Mouse (Mus musculus) MEL (cell line): ENCODE data around the gene Relb. TPM values are rescaled to one million over a fixed set of nuclear protein-coding genes. Genes with fewer than 3 reads are reported as not detected.
"Not testable (repeated sequence)": the region's sequence is repeated elsewhere in the genome, so short reads cannot be mapped to it uniquely, and the experiment has no call there.

Experiments
- DNase-seq: peaks from one replicate; pipeline ENCODE4 v3.0.0; 2011; ENCODE audit warnings: low read depth, low spot score
- H3K27ac ChIP-seq: 2 replicates; pipeline ENCODE4 v1.5.1; 2012; ENCODE audit warnings: low read depth, mild to moderate bottlenecking, control low read depth, low read length, moderate library complexity; ENCODE audit not compliant: control insufficient read depth
- H3K27me3 ChIP-seq, 2 experiments: fragments of 150-350 bp in 1 of 2; sonication (generic) in 1 of 2; 2 replicates each; pipeline ENCODE4 v1.6.1; 2012; ENCODE audit warnings: low read length in 2 of 2, mild to moderate bottlenecking in 2 of 2, improper control_type of control experiment in 1 of 2, moderate library complexity in 1 of 2; ENCODE audit not compliant: insufficient read depth in 2 of 2, control insufficient read depth in 1 of 2
- H3K36me3 ChIP-seq, 2 experiments: 2 replicates each; pipeline ENCODE4 v1.6.1; 2012 to 2014; ENCODE audit warnings: low read length in 2 of 2, improper control_type of control experiment in 1 of 2, inconsistent platforms in 1 of 2, mild to moderate bottlenecking in 1 of 2; ENCODE audit not compliant: insufficient read depth in 2 of 2, control insufficient read depth in 1 of 2
- H3K4me1 ChIP-seq, 2 experiments: fragments of 150-350 bp in 1 of 2; sonication (generic) in 1 of 2; 2 replicates each; pipeline ENCODE4 v1.6.1; 2012; ENCODE audit warnings: low read length in 2 of 2, improper control_type of control experiment in 1 of 2, mild to moderate bottlenecking in 1 of 2; ENCODE audit not compliant: insufficient read depth in 2 of 2, control insufficient read depth in 1 of 2
- H3K4me3 ChIP-seq, 2 experiments: fragments of 150-350 bp in 1 of 2; sonication (generic) in 1 of 2; 2 replicates each; pipeline ENCODE4 v1.5.1; 2012; ENCODE audit warnings: low read depth in 2 of 2, low read length in 2 of 2, mild to moderate bottlenecking in 2 of 2, moderate library complexity in 2 of 2, control low read depth in 1 of 2, improper control_type of control experiment in 1 of 2; ENCODE audit not compliant: control insufficient read depth in 1 of 2, insufficient read depth in 1 of 2
- H3K79me2 ChIP-seq: 2 replicates; pipeline ENCODE4 v1.6.1; 2012; ENCODE audit warnings: mild to moderate bottlenecking, low read length, moderate library complexity; ENCODE audit not compliant: control insufficient read depth, poor library complexity, insufficient read depth
- H3K9ac ChIP-seq: 2 replicates; pipeline ENCODE4 v1.6.1; 2012; ENCODE audit warnings: low read depth, mild to moderate bottlenecking, control low read depth, low read length, moderate library complexity; ENCODE audit not compliant: control insufficient read depth, poor library complexity, severe bottlenecking
- H3K9me3 ChIP-seq: fragments of 150-350 bp; sonication (generic); replicated peaks from 2 replicates; pipeline ENCODE4 v1.6.1; 2012; ENCODE audit warnings: mild to moderate bottlenecking, low read length, improper control_type of control experiment, moderate library complexity; ENCODE audit not compliant: insufficient read depth
- BHLHE40 ChIP-seq: IDR thresholded peaks from 2 replicates; pipeline ENCODE4 v1.6.1; 2012; ENCODE audit warnings: low read depth, mild to moderate bottlenecking, inconsistent platforms, low read length, improper control_type of control experiment, borderline replicate concordance
- CHD1 ChIP-seq: IDR thresholded peaks from 2 replicates; pipeline ENCODE4 v1.6.1; 2012; ENCODE audit warnings: low read depth, mild to moderate bottlenecking, inconsistent platforms, low read length, improper control_type of control experiment
- CHD2 ChIP-seq: IDR thresholded peaks from 2 replicates; pipeline ENCODE4 v1.6.1; 2011; ENCODE audit warnings: low read length, improper control_type of control experiment
- CTCF ChIP-seq, 3 experiments: IDR thresholded peaks in 2 of 3; conservative IDR thresholded peaks in 1 of 3; 2 replicates each; pipeline ENCODE4 v1.5.1; 2011 to 2012; ENCODE audit warnings: low read length in 3 of 3, low read depth in 2 of 3, mild to moderate bottlenecking in 2 of 3, improper control_type of control experiment in 1 of 3, inconsistent platforms in 1 of 3, mixed read lengths in 1 of 3, moderate library complexity in 1 of 3; ENCODE audit not compliant: control insufficient read depth in 1 of 3, insufficient read depth in 1 of 3, poor library complexity in 1 of 3, severe bottlenecking in 1 of 3
- E2F4 ChIP-seq: IDR thresholded peaks from 2 replicates; pipeline ENCODE4 v1.6.1; 2011; ENCODE audit warnings: low read depth, low read length, improper control_type of control experiment, borderline replicate concordance
- ELF1 ChIP-seq: IDR thresholded peaks from 2 replicates; pipeline ENCODE4 v1.6.1; 2014; ENCODE audit warnings: low read depth, mild to moderate bottlenecking, inconsistent platforms, low read length, improper control_type of control experiment, moderate library complexity
- EP300 ChIP-seq, 2 experiments: IDR thresholded peaks; 2 replicates each; pipeline ENCODE4 v1.6.1; 2011; ENCODE audit warnings: improper control_type of control experiment in 2 of 2, low read length in 2 of 2, low read depth in 1 of 2, mild to moderate bottlenecking in 1 of 2
- ETS1 ChIP-seq: IDR thresholded peaks from 2 replicates; pipeline ENCODE4 v1.6.1; 2012; ENCODE audit warnings: low read depth, mild to moderate bottlenecking, inconsistent platforms, low read length, improper control_type of control experiment, moderate library complexity
- GATA1 ChIP-seq: IDR thresholded peaks from 2 replicates; pipeline ENCODE4 v1.6.1; 2011; ENCODE audit warnings: low read depth, low read length, improper control_type of control experiment
- HCFC1 ChIP-seq: IDR thresholded peaks from 2 replicates; pipeline ENCODE4 v1.6.1; 2012; ENCODE audit warnings: low read depth, mild to moderate bottlenecking, inconsistent platforms, low read length, improper control_type of control experiment, moderate library complexity
- JUND ChIP-seq: IDR thresholded peaks from 2 replicates; pipeline ENCODE4 v1.6.1; 2011; ENCODE audit warnings: low read depth, mild to moderate bottlenecking, improper control_type of control experiment, low read length
- MAFK ChIP-seq: IDR thresholded peaks from 2 replicates; pipeline ENCODE4 v1.6.1; 2011; ENCODE audit warnings: low read depth, mild to moderate bottlenecking, low read length, improper control_type of control experiment, borderline replicate concordance
- MAX ChIP-seq: IDR thresholded peaks from 2 replicates; pipeline ENCODE4 v1.6.1; 2011; ENCODE audit warnings: low read length, improper control_type of control experiment
- MAZ ChIP-seq: IDR thresholded peaks from 2 replicates; pipeline ENCODE4 v1.6.1; 2012; ENCODE audit warnings: low read depth, mild to moderate bottlenecking, inconsistent platforms, low read length, improper control_type of control experiment
- MXI1 ChIP-seq: IDR thresholded peaks from 2 replicates; pipeline ENCODE4 v1.6.1; 2011; ENCODE audit warnings: mild to moderate bottlenecking, low read depth, low read length, improper control_type of control experiment
- MYB ChIP-seq: IDR thresholded peaks from 2 replicates; pipeline ENCODE4 v1.6.1; 2011; ENCODE audit warnings: mild to moderate bottlenecking, low read depth, low read length, improper control_type of control experiment
- MYC ChIP-seq: IDR thresholded peaks from 2 replicates; pipeline ENCODE4 v1.6.1; 2011; ENCODE audit warnings: low read depth, mild to moderate bottlenecking, low read length, improper control_type of control experiment, moderate library complexity
- NELFE ChIP-seq: IDR thresholded peaks from 2 replicates; pipeline ENCODE4 v1.6.1; 2011; ENCODE audit warnings: low read depth, low read length, improper control_type of control experiment
- NRF1 ChIP-seq: IDR thresholded peaks from 2 replicates; pipeline ENCODE4 v1.6.1; 2014; ENCODE audit warnings: low read depth, mild to moderate bottlenecking, inconsistent platforms, low read length, improper control_type of control experiment, moderate library complexity; ENCODE audit not compliant: poor library complexity, insufficient read depth, severe bottlenecking
- POLR2A ChIP-seq, 2 experiments: IDR thresholded peaks; 2 replicates each; pipeline ENCODE4 v1.6.1; 2011 to 2012; ENCODE audit warnings: low read length in 2 of 2, mild to moderate bottlenecking in 2 of 2, control low read depth in 1 of 2, improper control_type of control experiment in 1 of 2, low read depth in 1 of 2, moderate library complexity in 1 of 2; ENCODE audit not compliant: control insufficient read depth in 1 of 2, insufficient read depth in 1 of 2, poor library complexity in 1 of 2
- POLR2AphosphoS2 ChIP-seq: IDR thresholded peaks from 2 replicates; pipeline ENCODE4 v1.6.1; 2011; ENCODE audit warnings: low read length, improper control_type of control experiment
- SIN3A ChIP-seq: IDR thresholded peaks from 2 replicates; pipeline ENCODE4 v1.6.1; 2012; ENCODE audit warnings: low read length, improper control_type of control experiment, inconsistent platforms
- TBP ChIP-seq: IDR thresholded peaks from 2 replicates; pipeline ENCODE4 v1.8.0; 2011; ENCODE audit warnings: low read depth, low read length, improper control_type of control experiment
- USF1 ChIP-seq: IDR thresholded peaks from 2 replicates; pipeline ENCODE4 v1.6.1; 2014; ENCODE audit warnings: low read depth, mild to moderate bottlenecking, inconsistent platforms, low read length, improper control_type of control experiment, moderate library complexity
- ZC3H11A ChIP-seq: IDR thresholded peaks from 2 replicates; pipeline ENCODE4 v1.6.1; 2012; ENCODE audit warnings: low read depth, mild to moderate bottlenecking, inconsistent platforms, low read length, improper control_type of control experiment
- ZMIZ1 ChIP-seq: IDR thresholded peaks from 2 replicates; pipeline ENCODE4 v1.6.1; 2012; ENCODE audit warnings: low read depth, mild to moderate bottlenecking, inconsistent platforms, low read length, improper control_type of control experiment, moderate library complexity
- ZNF384 ChIP-seq: IDR thresholded peaks from 2 replicates; pipeline ENCODE4 v1.6.1; 2012; ENCODE audit warnings: low read depth, mild to moderate bottlenecking, inconsistent platforms, low read length, improper control_type of control experiment
- polyA plus RNA-seq, 2 experiments: library from polyadenylated mRNA; stranded (reverse) in 1 of 2; unstranded in 1 of 2; fragments of >175 nt in 1 of 2; fragments of >200 nt in 1 of 2; gene quantifications; 2 replicates each; pipeline versions ENCODE4 v1.2.1 to v1.2.4; 2012; ENCODE audit warnings: low replicate concordance in 2 of 2, low read depth in 1 of 2; ENCODE audit not compliant: insufficient read length in 2 of 2, insufficient read depth in 1 of 2, missing spikeins in 1 of 2
- total RNA-seq: library from RNA; depleted of rRNA; stranded (reverse); fragments of 300-350 nt; gene quantifications from 2 replicates; pipeline ENCODE4 v1.2.3, GENCODE M21; 2012

Gene Relb
- total and polyA plus RNA-seq, 3 experiments = 6.2 to 7.7 TPM; not detected in 1

DNA sequence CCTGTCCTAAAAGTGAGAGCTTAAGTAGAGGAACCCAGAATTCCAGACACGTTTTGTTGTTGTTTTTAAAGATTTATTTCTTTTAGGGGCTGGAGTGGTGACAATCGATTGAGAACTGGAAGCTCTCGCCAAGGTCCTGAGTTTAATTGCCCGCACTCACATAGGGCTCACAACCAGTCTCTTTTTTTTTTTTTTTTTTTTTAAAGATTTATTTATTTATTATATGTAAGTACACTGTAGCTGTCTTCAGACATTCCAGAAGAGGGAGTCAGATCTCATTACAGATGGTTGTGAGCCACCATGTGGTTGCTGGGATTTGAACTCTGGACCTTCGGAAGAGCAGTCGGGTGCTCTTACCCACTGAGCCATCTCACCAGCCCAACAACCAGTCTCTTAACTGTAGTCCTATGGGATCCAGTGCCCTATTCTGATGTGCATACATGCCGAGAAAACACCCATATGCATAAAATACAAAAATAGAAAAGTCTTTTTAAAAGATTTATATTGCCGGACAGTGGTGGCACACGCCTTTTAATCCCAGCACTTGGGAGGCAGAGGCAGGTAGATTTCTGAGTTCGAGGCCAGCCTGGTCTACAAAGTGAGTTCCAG lies 24.5 kb downstream of the Relb start:
- Histone ChIP-seq H3K9ac (peak overlapping the region; percentile 56), H3K27ac (peak overlapping the region; percentile 71), H3K79me2 (peaks cover 23% of the 10 kb centered on the region), H3K4me1 (peaks cover 2 to 11% of the 10 kb centered on the region in 2 experiments; a peak in 1 of 4 replicates), H3K4me3 (peak overlapping the region; percentile 33 to 44; a peak in 2 of 4 replicates)
- H3K27me3 ChIP-seq, H3K9me3 ChIP-seq, DNase-seq: not testable (repeated sequence)
- TF ChIP-seq ZMIZ1 (peak; percentile 22; the same call in 1 of the 2 replicates), TBP (peak; percentile 95), POLR2A (IDR thresholded peaks at IDR 0.05; ENCODE audit: control insufficient read depth in 1 of 2, insufficient read depth in 1 of 2, low read depth in 1 of 2, low read length in 2 of 2, poor library complexity in 1 of 2) (peak in 1 of 2 experiments; percentile 28; a peak in 1 of 4 replicates), ZNF384 (peak; percentile 79), NELFE (0 out of 2 replicates have a peak, but pooled peaks have one; percentile 12), E2F4 (peak; percentile 10; the same call in 1 of the 2 replicates)
- TF ChIP-seq, all 39 proteins: peak for 6; not testable (repeated sequence) for 33
- H3K36me3 ChIP-seq = peaks cover 0 to 12% of the 10 kb centered on the region in 2 experiments

DNA sequence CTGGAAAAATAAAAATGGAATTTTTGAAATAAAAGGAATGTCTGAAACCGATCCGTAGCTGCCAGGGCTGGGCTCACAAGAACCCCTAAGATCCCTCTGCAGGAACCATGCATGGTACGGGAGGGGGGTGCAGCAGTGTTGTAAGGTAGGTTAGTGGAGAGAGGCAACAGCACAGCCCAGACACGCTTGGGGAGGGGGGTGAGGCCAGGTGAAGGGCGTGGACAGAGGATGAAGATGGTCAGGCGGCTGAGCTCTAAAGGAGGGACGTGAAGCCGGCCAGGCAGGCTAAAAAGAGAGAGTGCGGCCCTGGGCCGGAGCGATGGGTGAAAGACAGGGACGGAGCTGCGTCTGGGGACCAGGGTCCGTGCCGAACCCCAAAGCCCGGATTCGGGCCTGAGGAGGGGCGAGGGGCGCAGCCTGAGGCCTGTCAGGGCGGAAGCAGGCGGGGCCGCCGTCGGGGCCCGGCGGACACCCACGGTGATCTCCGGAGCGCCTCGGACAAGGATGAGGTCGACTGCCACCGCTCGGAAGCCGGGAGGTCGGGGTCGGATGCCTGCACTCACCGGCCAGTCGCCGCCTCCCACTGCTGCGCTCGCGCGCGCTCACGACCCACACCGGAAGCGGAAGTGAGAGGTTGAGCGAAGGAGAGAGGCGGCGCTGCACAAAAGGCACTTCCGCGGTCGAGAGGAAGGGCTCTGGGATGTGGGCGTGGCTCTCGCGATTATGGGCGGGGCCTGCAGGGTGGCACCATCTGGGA lies 25.2 kb downstream of the Relb start, which contains the start of gene Clasrp:
Gene Clasrp, minus strand, starts transcription at position 638 of the 757 bp plus-strand sequence.
- H3K9ac ChIP-seq = peak within 1 kb of the TSS; percentile 87
- H3K36me3 ChIP-seq = peaks cover 0 to 12% of the 10 kb centered on the region in 2 experiments
- H3K79me2 ChIP-seq = peaks cover 23% of the 10 kb centered on the region
- peak within 1 kb of the TSS; percentile 82 for H3K27ac ChIP-seq
- peak within 1 kb of the TSS; percentile 91 to 96 for H3K4me3 ChIP-seq
- peak; percentile 97 for DNase-seq
- peaks cover 2 to 11% of the 10 kb centered on the region in 2 experiments; a peak in 1 of 4 replicates for H3K4me1 ChIP-seq
- H3K9me3 ChIP-seq = no peaks in the 10 kb centered on the region
- H3K27me3 ChIP-seq = no peaks in the 10 kb centered on the region
- no peak for TF ChIP-seq CHD1
- no peak for TF ChIP-seq MAFK
- peak; percentile 64 for TF ChIP-seq NRF1
- peak; percentile 99 for TF ChIP-seq ELF1
- peak; percentile 75 to 91; a peak in 3 of 4 replicates for TF ChIP-seq POLR2A (IDR thresholded peaks at IDR 0.05; ENCODE audit: control insufficient read depth in 1 of 2, insufficient read depth in 1 of 2, low read depth in 1 of 2, low read length in 2 of 2, poor library complexity in 1 of 2)
- TF ChIP-seq EP300 (IDR thresholded peaks at IDR 0.05; ENCODE audit: low read depth in 1 of 2, low read length in 2 of 2) = 0 out of 4 replicates have a peak, but pooled peaks of 1 of the 2 experiments have one; percentile 17
- TF ChIP-seq TBP = no peak
- no peak for TF ChIP-seq USF1
- TF ChIP-seq JUND = no peak
- peak; percentile 42 for TF ChIP-seq CHD2
- no peak for TF ChIP-seq MAZ
- no peak for TF ChIP-seq CTCF (IDR thresholded peaks at IDR 0.05 in 2 of 3, conservative IDR thresholded peaks at IDR 0.05 in 1 of 3; ENCODE audit: control insufficient read depth in 1 of 3, insufficient read depth in 1 of 3, low read depth in 2 of 3, low read length in 3 of 3, poor library complexity in 1 of 3, severe bottlenecking in 1 of 3)
- TF ChIP-seq MAX = peak; percentile 25; the same call in 1 of the 2 replicates
- no peak for TF ChIP-seq ZNF384
- peak; percentile 92 for TF ChIP-seq NELFE
- TF ChIP-seq MXI1 = peak; percentile 64; the same call in 1 of the 2 replicates
- TF ChIP-seq ZC3H11A = no peak
- peak; percentile 68; the same call in 1 of the 2 replicates for TF ChIP-seq E2F4
- no peak for TF ChIP-seq GATA1
- no peak for TF ChIP-seq MYC
- peak; percentile 91 for TF ChIP-seq POLR2AphosphoS2
- no peak for TF ChIP-seq BHLHE40
- TF ChIP-seq HCFC1 = peak; percentile 90
- peak; percentile 83 for TF ChIP-seq SIN3A
- no peak for TF ChIP-seq MYB
- TF ChIP-seq ZMIZ1 = peak; percentile 85; the same call in 1 of the 2 replicates
- TF ChIP-seq ETS1 = 0 out of 2 replicates have a peak, but pooled peaks have one; percentile 24
